Mouse (Mus musculus) midbrain, embryonic 15.5 days (tissue): Measurements from ENCODE around the gene Ktn1. TPM values are rescaled to one million over a fixed set of nuclear protein-coding genes. Genes with fewer than 3 reads are reported as not detected.

Experiments
- ATAC-seq: fragments of 200-750 bp; cut with Nextera tagmentation; replicated peaks from 2 replicates; pipeline ENCODE4 v1.8.0; 2017; ENCODE audit warnings: moderate TSS enrichment
- H3K27ac ChIP-seq: fragments of 300-500 bp; sonication (generic); 2 replicates; pipeline ENCODE4 v1.5.1; 2015; ENCODE audit warnings: mild to moderate bottlenecking, inconsistent platforms
- H3K27me3 ChIP-seq: fragments of 300-500 bp; sonication (generic); replicated peaks from 2 replicates; pipeline ENCODE4 v1.6.1; 2015; ENCODE audit warnings: inconsistent platforms
- H3K36me3 ChIP-seq: fragments of 300-500 bp; sonication (generic); replicated peaks from 2 replicates; pipeline ENCODE4 v1.6.1; 2015; ENCODE audit warnings: inconsistent platforms
- H3K4me1 ChIP-seq: fragments of 300-500 bp; sonication (generic); 2 replicates; pipeline ENCODE4 v1.6.1; 2015; ENCODE audit warnings: inconsistent platforms
- H3K4me2 ChIP-seq: fragments of 300-500 bp; sonication (generic); 2 replicates; pipeline ENCODE4 v1.6.1; 2015; ENCODE audit warnings: inconsistent platforms, mild to moderate bottlenecking, moderate library complexity
- H3K4me3 ChIP-seq: fragments of 300-500 bp; sonication (generic); 2 replicates; pipeline ENCODE4 v1.5.1; 2015; ENCODE audit warnings: mild to moderate bottlenecking, inconsistent platforms
- H3K9ac ChIP-seq: fragments of 300-500 bp; sonication (generic); 2 replicates; pipeline ENCODE4 v1.6.1; 2015; ENCODE audit warnings: mild to moderate bottlenecking, inconsistent platforms
- H3K9me3 ChIP-seq: fragments of 300-500 bp; sonication (generic); 2 replicates; pipeline ENCODE4 v1.6.1; 2016; ENCODE audit warnings: inconsistent platforms
- WGBS: fragments of 180-500 bp; shearing (Covaris S2); methylation state at CpG from one replicate; pipeline ENCODE4 v1.1.7; 2015; ENCODE audit warnings: mixed read lengths; 5-methylcytosine and 5-hydroxymethylcytosine counted together
- polyA plus RNA-seq: library from polyadenylated mRNA; unstranded; fragments of >200 nt; fragmentation: Nextera tagmentation; extraction: Ambion mirVana; gene quantifications from 2 replicates; pipeline ENCODE4 v1.2.1, GENCODE M21; 2015

Ktn1 gene
- polyA plus RNA-seq, 1 experiment from 2014 or later, result 65.8 TPM

DNA sequence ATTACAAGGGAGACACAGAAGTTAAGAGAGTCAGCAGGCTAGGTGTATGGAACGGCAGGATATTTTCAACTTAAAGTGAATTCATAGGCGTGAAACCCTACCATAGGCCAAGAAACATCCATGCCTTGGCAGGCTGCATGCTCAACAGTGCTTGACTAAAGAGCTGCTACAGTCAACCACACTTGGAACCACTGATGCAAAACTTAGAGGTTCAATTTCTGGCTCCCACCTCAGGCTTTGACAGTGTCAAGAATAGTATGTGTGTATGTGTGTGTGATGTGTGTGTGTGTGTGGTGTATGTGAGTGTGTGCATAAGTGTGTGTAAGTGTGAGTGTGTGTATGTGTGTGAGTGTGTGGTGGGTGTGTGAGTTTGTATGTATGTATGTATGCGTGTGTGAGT lies 127.3 kb downstream of the Ktn1 start:
- Histone ChIP-seq H3K4me1 (no peaks in the 10 kb centered on the region), H3K27ac (no peak overlapping the region), H3K9me3 (no peaks in the 10 kb centered on the region), H3K9ac (no peak overlapping the region), H3K27me3 (no peaks in the 10 kb centered on the region), H3K4me3 (no peak overlapping the region), H3K4me2 (no peak overlapping the region), H3K36me3 (no peaks in the 10 kb centered on the region)
- 89% methylated on average over 3 of the region's 3 CpGs for WGBS
- no peak for ATAC-seq

DNA sequence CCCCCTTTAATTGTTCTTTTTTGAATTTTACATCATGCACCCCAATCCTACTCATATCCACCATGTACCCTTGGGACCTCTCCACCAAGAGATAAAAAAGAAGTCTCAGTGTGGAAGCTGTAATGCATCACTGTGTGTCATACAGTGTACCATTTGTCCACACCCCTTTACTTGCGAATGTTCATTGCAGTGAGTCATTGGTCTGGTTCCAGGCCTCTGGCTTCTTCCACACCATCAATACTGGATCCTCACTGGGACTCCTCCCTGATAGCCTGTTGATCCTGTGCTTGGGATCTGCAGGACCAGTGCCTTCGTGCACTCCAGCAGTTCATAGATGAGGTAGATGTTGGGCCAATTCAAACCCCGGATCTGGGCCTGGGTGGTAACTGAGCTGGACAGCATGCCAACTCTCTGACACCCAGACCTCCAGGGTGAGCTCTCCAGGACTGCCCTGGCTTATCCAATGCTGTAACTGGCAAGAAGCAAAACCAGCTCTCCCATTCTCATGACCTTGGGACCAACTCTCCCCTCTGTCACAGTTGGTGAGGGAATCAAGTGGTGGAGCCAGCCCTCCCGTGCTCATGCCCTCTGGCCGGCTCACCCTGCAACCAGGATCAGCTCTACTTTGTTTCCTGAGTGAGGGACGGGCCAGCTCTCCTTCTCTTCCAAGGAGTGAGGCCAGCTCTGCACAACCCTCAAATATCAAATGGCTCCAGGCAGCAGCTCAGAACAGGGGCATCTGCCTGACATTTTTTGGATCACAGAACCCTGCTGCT lies 128.2 kb downstream of the Ktn1 start:
- Histone ChIP-seq H3K4me2 (no peak overlapping the region), H3K4me1 (no peaks in the 10 kb centered on the region), H3K9me3 (no peaks in the 10 kb centered on the region), H3K27me3 (no peaks in the 10 kb centered on the region), H3K36me3 (no peaks in the 10 kb centered on the region), H3K9ac (no peak overlapping the region), H3K27ac (no peak overlapping the region), H3K4me3 (no peak overlapping the region)
- ATAC-seq, result no peak
- WGBS, result 87% methylated on average over 6 of the region's 6 CpGs

DNA sequence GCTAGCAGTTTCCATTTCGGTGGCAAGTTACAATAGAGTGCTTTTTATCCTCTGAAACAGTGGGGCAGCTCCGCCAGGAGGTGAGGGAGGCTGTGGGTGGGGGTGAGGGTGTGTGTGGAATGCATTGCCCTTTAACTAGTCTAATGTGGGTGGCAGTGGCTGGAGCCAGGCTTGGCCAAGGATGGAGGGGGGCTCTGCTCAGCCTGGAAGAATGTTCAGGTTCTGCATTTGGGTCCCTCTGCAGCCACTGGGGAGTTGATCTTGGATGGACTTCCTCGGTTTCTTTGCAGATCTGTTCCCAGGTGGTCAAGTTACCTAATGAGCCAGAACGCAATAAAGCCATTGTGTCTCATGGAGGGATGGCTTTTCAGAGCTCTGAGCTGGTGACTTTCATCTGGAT lies 137.9 kb downstream of the Ktn1 start:
- H3K4me2 ChIP-seq, result no peak overlapping the region
- no peaks in the 10 kb centered on the region for H3K36me3 ChIP-seq
- no peak overlapping the region for H3K4me3 ChIP-seq
- H3K27ac ChIP-seq, result no peak overlapping the region
- H3K9me3 ChIP-seq, result no peaks in the 10 kb centered on the region
- no peak overlapping the region for H3K9ac ChIP-seq
- no peak for ATAC-seq
- WGBS, result 28% methylated on average over 4 of the region's 4 CpGs
- no peaks in the 10 kb centered on the region for H3K4me1 ChIP-seq
- H3K27me3 ChIP-seq, result no peaks in the 10 kb centered on the region

Other genes starting within 250 kb of the Ktn1 start
- 6.8 and 7.8 TPM in 2 replicates for gene Dlgap5, start 230.0 kb upstream of the Ktn1 start, polyA plus RNA-seq
- gene Fbxo34, start 198.0 kb upstream of the Ktn1 start, polyA plus RNA-seq, result 31.9 and 36.0 TPM in 2 replicates
- gene Atg14, start 77.8 kb upstream of the Ktn1 start, polyA plus RNA-seq, result 17.9 and 21.7 TPM in 2 replicates